Mouse (Mus musculus) kidney, postnatal 0 days (tissue): ENCODE data around the gene Lpar3. TPM values are rescaled to one million over a fixed set of nuclear protein-coding genes. Genes with fewer than 3 reads are reported as not detected.
A peak's percentile ranks its signal among the peaks of the same experiment; 100 is the strongest.

Experiments
- ATAC-seq: fragments of 200-750 bp; cut with Nextera tagmentation; replicated peaks from 2 replicates; pipeline ENCODE4 v1.8.0; 2017; ENCODE audit warnings: low read depth, moderate number of reproducible peaks, moderate TSS enrichment, moderate library complexity; ENCODE audit not compliant: low FRiP score
- DNase-seq: peaks from one replicate; pipeline ENCODE4 v3.0.0-alpha.2; 2016; ENCODE audit warnings: low spot score
- H3K27ac ChIP-seq: fragments of 300-500 bp; sonication (generic); 2 replicates; pipeline ENCODE4 v1.5.1; 2014; ENCODE audit warnings: mild to moderate bottlenecking
- H3K27me3 ChIP-seq: fragments of 300-500 bp; sonication (generic); 2 replicates; pipeline ENCODE4 v1.6.1; 2014; ENCODE audit warnings: low read length, mixed read lengths; ENCODE audit not compliant: insufficient read depth
- H3K36me3 ChIP-seq: fragments of 300-500 bp; sonication (generic); 2 replicates; pipeline ENCODE4 v1.6.1; 2014; ENCODE audit warnings: low read length, mixed read lengths; ENCODE audit not compliant: insufficient read depth
- H3K4me1 ChIP-seq: fragments of 300-500 bp; sonication (generic); replicated peaks from 2 replicates; pipeline ENCODE4 v1.6.1; 2014; ENCODE audit warnings: antibody characterized with exemption, low read length, mixed read lengths; ENCODE audit not compliant: insufficient read depth
- H3K4me2 ChIP-seq: fragments of 300-500 bp; sonication (generic); 2 replicates; pipeline ENCODE4 v1.6.1; 2014; ENCODE audit warnings: mild to moderate bottlenecking, low read length, moderate library complexity, mixed read lengths
- H3K4me3 ChIP-seq: fragments of 300-500 bp; sonication (generic); replicated peaks from 2 replicates; pipeline ENCODE4 v1.5.1; 2014; ENCODE audit warnings: low read depth, low read length
- H3K9ac ChIP-seq: fragments of 300-500 bp; sonication (generic); 2 replicates; pipeline ENCODE4 v1.6.1; 2014; ENCODE audit warnings: low read depth, low read length
- H3K9me3 ChIP-seq: fragments of 300-500 bp; sonication (generic); replicated peaks from 2 replicates; pipeline ENCODE4 v1.6.1; 2016; ENCODE audit warnings: low read length, inconsistent platforms, mixed read lengths
- CTCF ChIP-seq: IDR thresholded peaks from 2 replicates; pipeline ENCODE4 v1.5.1; 2016; ENCODE audit warnings: antibody characterized with exemption, low read depth, mild to moderate bottlenecking, moderate library complexity
- WGBS: fragments of 180-500 bp; shearing (Covaris S2); extraction: QIAGEN DNeasy Blood & Tissue Kit; methylation state at CpG from one replicate; pipeline ENCODE4 v1.1.7; 2014; 5-methylcytosine and 5-hydroxymethylcytosine counted together
- polyA plus RNA-seq: library from polyadenylated mRNA; unstranded; fragments of >200 nt; fragmentation: Nextera tagmentation; extraction: Ambion mirVana; gene quantifications from 2 replicates; pipeline ENCODE4 v1.2.1, GENCODE M21; 2015

The Lpar3 gene
- polyA plus RNA-seq = 2.6 and 3.7 TPM in 2 replicates

GRCm38 (mm10) chr3:146220776-146221486 lies at the start of gene Lpar3:
TSS of gene Lpar3 (plus strand) at chr3:146220963.
- TF ChIP-seq CTCF = peak; percentile 64
- WGBS = under 1% methylated on average over 65 of the region's 73 CpGs
- DNase-seq (peak; percentile 67), ATAC-seq (peak; percentile 92)
- Histone ChIP-seq H3K36me3 (no peaks in the 10 kb centered on the region), H3K27me3 (peaks cover 10% of the 10 kb centered on the region), H3K9ac (peak within 1 kb of the TSS; percentile 41; the same call in 1 of the 2 replicates), H3K27ac (no peak within 1 kb of the TSS), H3K4me2 (peak within 1 kb of the TSS; percentile 81), H3K4me1 (0 out of 2 replicates have a peak, but pooled peaks cover 6% of the 10 kb centered on the region), H3K4me3 (peak within 1 kb of the TSS; percentile 52), H3K9me3 (no peaks in the 10 kb centered on the region)

GRCm38 (mm10) chr3:146173030-146173429 lies 47.7 kb upstream of the Lpar3 start:
- TF ChIP-seq CTCF = no peak
- no peaks in the 10 kb centered on the region for H3K36me3 ChIP-seq

GRCm38 (mm10) chr3:146174215-146174614 lies 46.5 kb upstream of the Lpar3 start:
- no peak overlapping the region for H3K27ac ChIP-seq
- no peak overlapping the region for H3K4me2 ChIP-seq
- WGBS = 61% methylated on average over 9 of the region's 9 CpGs
- H3K36me3 ChIP-seq = no peaks in the 10 kb centered on the region
- no peaks in the 10 kb centered on the region for H3K9me3 ChIP-seq
- no peak overlapping the region for H3K4me3 ChIP-seq
- H3K4me1 ChIP-seq = no peaks in the 10 kb centered on the region
- H3K9ac ChIP-seq = no peak overlapping the region
- no peaks in the 10 kb centered on the region for H3K27me3 ChIP-seq
- no peak for DNase-seq
- no peak for ATAC-seq
- TF ChIP-seq CTCF = no peak

More at GRCm38 (mm10) chr3:146173030-146173429, 47.7 kb upstream of the Lpar3 start:
- H3K9ac ChIP-seq = no peak overlapping the region
- no peaks in the 10 kb centered on the region for H3K9me3 ChIP-seq
- H3K27ac ChIP-seq = no peak overlapping the region
- H3K4me1 ChIP-seq = no peaks in the 10 kb centered on the region
- no peak overlapping the region for H3K4me3 ChIP-seq
- H3K4me2 ChIP-seq = no peak overlapping the region
- DNase-seq (no peak), ATAC-seq (no peak)
- H3K27me3 ChIP-seq = no peaks in the 10 kb centered on the region
- 73% methylated on average over 5 of the region's 5 CpGs for WGBS

- H3K4me3 ChIP-seq = no peak overlapping the region
- H3K4me2 ChIP-seq = peak overlapping the region; percentile 46; the same call in 1 of the 2 replicates
- no peaks in the 10 kb centered on the region for H3K36me3 ChIP-seq
- DNase-seq (no peak), ATAC-seq (no peak)
- no peaks in the 10 kb centered on the region for H3K4me1 ChIP-seq
- H3K27me3 ChIP-seq = no peaks in the 10 kb centered on the region
- WGBS = 68% methylated on average over 7 of the region's 7 CpGs
- no peaks in the 10 kb centered on the region for H3K9me3 ChIP-seq
- H3K9ac ChIP-seq = no peak overlapping the region
- no peak overlapping the region for H3K27ac ChIP-seq
- TF ChIP-seq CTCF = no peak
Observed at GRCm38 (mm10) chr3:146177295-146177694, 43.5 kb upstream of the Lpar3 start.

GRCm38 (mm10) chr3:146177748-146178582 lies 42.8 kb upstream of the Lpar3 start:
- no peaks in the 10 kb centered on the region for H3K4me1 ChIP-seq
- peak; percentile 89 for TF ChIP-seq CTCF
- H3K27ac ChIP-seq = no peak overlapping the region
- no peaks in the 10 kb centered on the region for H3K27me3 ChIP-seq
- WGBS = 2% methylated on average over 16 of the region's 16 CpGs
- DNase-seq = peak; percentile 93
- H3K36me3 ChIP-seq = no peaks in the 10 kb centered on the region
- ATAC-seq = peak; percentile 57; the same call in 1 of the 2 replicates
- no peaks in the 10 kb centered on the region for H3K9me3 ChIP-seq
- H3K9ac ChIP-seq = no peak overlapping the region
- peak overlapping the region; percentile 46 for H3K4me2 ChIP-seq
- peak overlapping the region; percentile 13; the same call in 1 of the 2 replicates for H3K4me3 ChIP-seq

- H3K36me3 ChIP-seq = no peaks in the 10 kb centered on the region
- no peak overlapping the region for H3K27ac ChIP-seq
- H3K4me2 ChIP-seq = no peak overlapping the region
- no peak for TF ChIP-seq CTCF
- WGBS = 22% methylated on average over 2 of the region's 2 CpGs
- H3K27me3 ChIP-seq = no peaks in the 10 kb centered on the region
- ATAC-seq (no peak), DNase-seq (no peak)
- H3K9ac ChIP-seq = no peak overlapping the region
- H3K4me3 ChIP-seq = no peak overlapping the region
- no peaks in the 10 kb centered on the region for H3K9me3 ChIP-seq
- no peaks in the 10 kb centered on the region for H3K4me1 ChIP-seq
Observed at GRCm38 (mm10) chr3:146180341-146180740, 40.4 kb upstream of the Lpar3 start.
